Mouse (Mus musculus): ENCODE measurements around the gene Cacna1i. TPM values are rescaled to one million over a fixed set of nuclear protein-coding genes. Genes with fewer than 3 reads are reported as not detected.

Gene Cacna1i
- polyA plus RNA-seq, 1 experiment from 2014 or later: not detected

- Histone ChIP-seq H3K27ac (ENCODE audit: low read length) (no peak overlapping the region), H3K36me3 (ENCODE audit: control insufficient read depth, insufficient read depth) (no peaks in the 10 kb centered on the region), H3K9ac (ENCODE audit: low read depth, low read length) (no peak overlapping the region), H3K4me2 (ENCODE audit: low read depth, low read length) (no peak overlapping the region), H3K4me3 (ENCODE audit: low read depth, low read length) (no peak overlapping the region), H3K4me1 (ENCODE audit: control insufficient read depth, low read depth, low read length) (no peaks in the 10 kb centered on the region), H3K27me3 (ENCODE audit: control insufficient read depth, insufficient read depth, low read depth, low read length) (no peaks in the 10 kb centered on the region), H3K9me3 (replicated peaks; ENCODE audit: control insufficient read depth, low read length) (no peaks in the 10 kb centered on the region)
- no peak for ATAC-seq (ENCODE audit: low read depth)
- 20% methylated on average over 11 of the region's 11 CpGs for WGBS (ENCODE audit: insufficient replicate concordance)
These were observed 31.7 kb downstream of the Cacna1i start for GRCm38 (mm10) chr15:80318543-80319255.

GRCm38 (mm10) chr15:80319315-80319714, 32.3 kb downstream of the Cacna1i start:
- H3K9ac ChIP-seq (ENCODE audit: low read depth, low read length): no peak overlapping the region
- WGBS (ENCODE audit: insufficient replicate concordance): 36% methylated on average over 2 of the region's 2 CpGs
- ATAC-seq (ENCODE audit: low read depth): no peak
- H3K36me3 ChIP-seq (ENCODE audit: control insufficient read depth, insufficient read depth): no peaks in the 10 kb centered on the region
- no peak overlapping the region for H3K4me3 ChIP-seq (ENCODE audit: low read depth, low read length)
- no peaks in the 10 kb centered on the region for H3K27me3 ChIP-seq (ENCODE audit: control insufficient read depth, insufficient read depth, low read depth, low read length)
- H3K4me1 ChIP-seq (ENCODE audit: control insufficient read depth, low read depth, low read length): no peaks in the 10 kb centered on the region
- no peak overlapping the region for H3K27ac ChIP-seq (ENCODE audit: low read length)
- no peaks in the 10 kb centered on the region for H3K9me3 ChIP-seq (replicated peaks; ENCODE audit: control insufficient read depth, low read length)
- H3K4me2 ChIP-seq (ENCODE audit: low read depth, low read length): no peak overlapping the region

GRCm38 (mm10) chr15:80319921-80320320, 32.9 kb downstream of the Cacna1i start:
- Histone ChIP-seq H3K9me3 (replicated peaks; ENCODE audit: control insufficient read depth, low read length) (no peaks in the 10 kb centered on the region), H3K4me3 (ENCODE audit: low read depth, low read length) (no peak overlapping the region), H3K9ac (ENCODE audit: low read depth, low read length) (no peak overlapping the region), H3K27ac (ENCODE audit: low read length) (no peak overlapping the region), H3K4me1 (ENCODE audit: control insufficient read depth, low read depth, low read length) (no peaks in the 10 kb centered on the region), H3K27me3 (ENCODE audit: control insufficient read depth, insufficient read depth, low read depth, low read length) (no peaks in the 10 kb centered on the region), H3K36me3 (ENCODE audit: control insufficient read depth, insufficient read depth) (no peaks in the 10 kb centered on the region), H3K4me2 (ENCODE audit: low read depth, low read length) (no peak overlapping the region)
- ATAC-seq (ENCODE audit: low read depth): no peak
- WGBS (ENCODE audit: insufficient replicate concordance): 54% methylated on average over 6 of the region's 6 CpGs

- H3K36me3 ChIP-seq (ENCODE audit: control insufficient read depth, insufficient read depth): no peaks in the 10 kb centered on the region
- no peak overlapping the region for H3K4me3 ChIP-seq (ENCODE audit: low read depth, low read length)
- H3K9ac ChIP-seq (ENCODE audit: low read depth, low read length): no peak overlapping the region
- no peak for ATAC-seq (ENCODE audit: low read depth)
- no peaks in the 10 kb centered on the region for H3K4me1 ChIP-seq (ENCODE audit: control insufficient read depth, low read depth, low read length)
- H3K27me3 ChIP-seq (ENCODE audit: control insufficient read depth, insufficient read depth, low read depth, low read length): no peaks in the 10 kb centered on the region
- H3K9me3 ChIP-seq (replicated peaks; ENCODE audit: control insufficient read depth, low read length): no peaks in the 10 kb centered on the region
- no peak overlapping the region for H3K27ac ChIP-seq (ENCODE audit: low read length)
- H3K4me2 ChIP-seq (ENCODE audit: low read depth, low read length): no peak overlapping the region
- whole genome bisulfite sequencing (ENCODE audit: insufficient replicate concordance): 54% methylated on average over 2 of the region's 2 CpGs
These were observed 38.2 kb downstream of the Cacna1i start for GRCm38 (mm10) chr15:80325207-80325606.

GRCm38 (mm10) chr15:80325756-80326155, 38.7 kb downstream of the Cacna1i start:
- Histone ChIP-seq H3K9ac (ENCODE audit: low read depth, low read length) (no peak overlapping the region), H3K4me2 (ENCODE audit: low read depth, low read length) (no peak overlapping the region), H3K4me3 (ENCODE audit: low read depth, low read length) (no peak overlapping the region), H3K4me1 (ENCODE audit: control insufficient read depth, low read depth, low read length) (no peaks in the 10 kb centered on the region), H3K36me3 (ENCODE audit: control insufficient read depth, insufficient read depth) (no peaks in the 10 kb centered on the region), H3K27ac (ENCODE audit: low read length) (no peak overlapping the region), H3K9me3 (replicated peaks; ENCODE audit: control insufficient read depth, low read length) (no peaks in the 10 kb centered on the region), H3K27me3 (ENCODE audit: control insufficient read depth, insufficient read depth, low read depth, low read length) (no peaks in the 10 kb centered on the region)
- ATAC-seq (ENCODE audit: low read depth): no peak
- 43% methylated on average over 9 of the region's 9 CpGs for WGBS (ENCODE audit: insufficient replicate concordance)

- H3K9ac ChIP-seq (ENCODE audit: low read depth, low read length): no peak overlapping the region
- H3K27ac ChIP-seq (ENCODE audit: low read length): no peak overlapping the region
- no peak overlapping the region for H3K4me3 ChIP-seq (ENCODE audit: low read depth, low read length)
- no peak overlapping the region for H3K4me2 ChIP-seq (ENCODE audit: low read depth, low read length)
- H3K36me3 ChIP-seq (ENCODE audit: control insufficient read depth, insufficient read depth): no peaks in the 10 kb centered on the region
- H3K4me1 ChIP-seq (ENCODE audit: control insufficient read depth, low read depth, low read length): no peaks in the 10 kb centered on the region
- H3K9me3 ChIP-seq (replicated peaks; ENCODE audit: control insufficient read depth, low read length): no peaks in the 10 kb centered on the region
- 44% methylated on average over 4 of the region's 4 CpGs for WGBS (ENCODE audit: insufficient replicate concordance)
- no peaks in the 10 kb centered on the region for H3K27me3 ChIP-seq (ENCODE audit: control insufficient read depth, insufficient read depth, low read depth, low read length)
- no peak for ATAC-seq (ENCODE audit: low read depth)
These were observed 39.9 kb downstream of the Cacna1i start for GRCm38 (mm10) chr15:80326947-80327346.

- Histone ChIP-seq H3K4me2 (ENCODE audit: low read depth, low read length) (no peak overlapping the region), H3K27me3 (ENCODE audit: control insufficient read depth, insufficient read depth, low read depth, low read length) (no peaks in the 10 kb centered on the region), H3K9ac (ENCODE audit: low read depth, low read length) (no peak overlapping the region), H3K36me3 (ENCODE audit: control insufficient read depth, insufficient read depth) (no peaks in the 10 kb centered on the region), H3K9me3 (replicated peaks; ENCODE audit: control insufficient read depth, low read length) (no peaks in the 10 kb centered on the region), H3K27ac (ENCODE audit: low read length) (no peak overlapping the region), H3K4me3 (ENCODE audit: low read depth, low read length) (no peak overlapping the region), H3K4me1 (ENCODE audit: control insufficient read depth, low read depth, low read length) (no peaks in the 10 kb centered on the region)
- no peak for ATAC-seq (ENCODE audit: low read depth)
- 69% methylated on average over 13 of the region's 13 CpGs for WGBS (ENCODE audit: insufficient replicate concordance)
These were observed 40.9 kb downstream of the Cacna1i start for GRCm38 (mm10) chr15:80327743-80328540.

- H3K4me1 ChIP-seq (ENCODE audit: control insufficient read depth, low read depth, low read length): no peaks in the 10 kb centered on the region
- no peak for ATAC-seq (ENCODE audit: low read depth)
- 49% methylated on average over 3 of the region's 3 CpGs for WGBS (ENCODE audit: insufficient replicate concordance)
- no peak overlapping the region for H3K9ac ChIP-seq (ENCODE audit: low read depth, low read length)
- no peaks in the 10 kb centered on the region for H3K27me3 ChIP-seq (ENCODE audit: control insufficient read depth, insufficient read depth, low read depth, low read length)
- no peaks in the 10 kb centered on the region for H3K9me3 ChIP-seq (replicated peaks; ENCODE audit: control insufficient read depth, low read length)
- no peak overlapping the region for H3K27ac ChIP-seq (ENCODE audit: low read length)
- no peaks in the 10 kb centered on the region for H3K36me3 ChIP-seq (ENCODE audit: control insufficient read depth, insufficient read depth)
- no peak overlapping the region for H3K4me2 ChIP-seq (ENCODE audit: low read depth, low read length)
- H3K4me3 ChIP-seq (ENCODE audit: low read depth, low read length): no peak overlapping the region
These were observed 43.2 kb downstream of the Cacna1i start for GRCm38 (mm10) chr15:80330276-80330675.

GRCm38 (mm10) chr15:80334766-80335165, 47.7 kb downstream of the Cacna1i start:
- Histone ChIP-seq H3K4me1 (ENCODE audit: control insufficient read depth, low read depth, low read length) (no peaks in the 10 kb centered on the region), H3K4me2 (ENCODE audit: low read depth, low read length) (no peak overlapping the region), H3K27me3 (ENCODE audit: control insufficient read depth, insufficient read depth, low read depth, low read length) (no peaks in the 10 kb centered on the region), H3K9ac (ENCODE audit: low read depth, low read length) (no peak overlapping the region), H3K9me3 (replicated peaks; ENCODE audit: control insufficient read depth, low read length) (no peaks in the 10 kb centered on the region), H3K4me3 (ENCODE audit: low read depth, low read length) (no peak overlapping the region), H3K27ac (ENCODE audit: low read length) (no peak overlapping the region), H3K36me3 (ENCODE audit: control insufficient read depth, insufficient read depth) (no peaks in the 10 kb centered on the region)
- 63% methylated on average over 9 of the region's 10 CpGs for WGBS (ENCODE audit: insufficient replicate concordance)
- no peak for ATAC-seq (ENCODE audit: low read depth)
